Mouse (Mus musculus): Measurements from ENCODE around the gene Cdc37. TPM values are rescaled to one million over a fixed set of nuclear protein-coding genes. Genes with fewer than 3 reads are reported as not detected.
A peak's percentile ranks its signal among the peaks of the same experiment; 100 is the strongest.

Cdc37 gene
- polyA plus RNA-seq, 1 experiment from 2014 or later = 357 TPM

DNA sequence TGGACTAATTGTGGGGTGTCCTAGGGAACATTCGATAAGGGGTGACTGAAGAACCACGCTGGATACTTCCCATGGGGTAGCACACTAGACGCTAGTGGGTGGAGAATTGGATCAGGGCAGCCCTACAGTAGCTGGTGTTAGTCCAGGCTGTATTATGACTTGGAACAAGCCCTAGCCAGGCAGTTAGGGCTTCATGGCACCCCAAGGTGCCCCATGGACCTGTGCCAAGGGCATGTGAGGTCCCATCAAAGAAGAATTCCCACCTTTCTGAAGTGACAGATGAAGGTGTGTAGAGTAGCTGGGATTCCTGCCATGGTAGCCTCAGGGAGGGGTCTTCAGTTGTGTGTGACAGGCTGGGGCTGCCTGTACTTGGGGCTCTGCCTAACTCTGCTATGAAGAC lies 16.7 kb upstream of the Cdc37 start:
- Histone ChIP-seq H3K9me3 (no peaks in the 10 kb centered on the region), H3K9ac (replicated peaks) (no peak overlapping the region), H3K27ac (no peak overlapping the region), H3K4me3 (replicated peaks) (peak overlapping the region; percentile 53), H3K4me2 (peak overlapping the region; percentile 91), H3K4me1 (replicated peaks) (peaks cover 49% of the 10 kb centered on the region), H3K27me3 (peaks cover 58% of the 10 kb centered on the region), H3K36me3 (no peaks in the 10 kb centered on the region)
- ATAC-seq (ENCODE audit: insufficient number of reproducible peaks, insufficient read depth, low FRiP score, low TSS enrichment, low read depth) = no peak; the same call in 1 of the 2 replicates
- WGBS = 25% methylated on average over 3 of the region's 3 CpGs

DNA sequence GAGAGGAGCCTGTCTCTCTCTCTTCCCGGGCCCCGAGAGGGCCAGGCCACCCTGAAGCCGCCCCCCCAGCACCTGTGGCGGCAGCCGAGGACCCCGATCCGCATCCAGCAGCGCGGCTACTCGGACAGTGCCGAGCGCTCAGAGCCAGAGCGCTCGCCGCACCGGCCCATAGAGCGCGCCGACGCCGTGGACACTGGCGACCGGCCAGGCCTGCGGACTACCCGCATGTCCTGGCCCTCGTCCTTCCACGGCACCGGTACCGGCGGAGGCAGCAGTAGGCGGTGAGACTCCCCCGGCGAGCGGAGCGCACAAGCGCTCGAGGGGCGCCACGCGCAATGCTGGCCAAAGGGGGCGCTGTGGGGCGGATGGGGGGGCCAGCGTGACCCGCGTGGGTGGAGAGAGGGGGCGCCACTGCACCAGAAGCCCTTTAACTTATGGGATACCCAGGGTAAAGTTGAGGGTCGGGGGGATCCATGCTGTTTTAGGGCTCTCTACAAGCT lies 16.2 kb upstream of the Cdc37 start:
- Histone ChIP-seq H3K4me1 (replicated peaks) (peaks cover 53% of the 10 kb centered on the region), H3K9ac (replicated peaks) (peak overlapping the region; percentile 50), H3K4me3 (replicated peaks) (peak overlapping the region; percentile 53), H3K27me3 (peaks cover 63% of the 10 kb centered on the region), H3K36me3 (no peaks in the 10 kb centered on the region), H3K4me2 (peak overlapping the region; percentile 91), H3K27ac (no peak overlapping the region), H3K9me3 (no peaks in the 10 kb centered on the region)
- ATAC-seq (ENCODE audit: insufficient number of reproducible peaks, insufficient read depth, low FRiP score, low TSS enrichment, low read depth) = no peak
- WGBS = 1% methylated on average over 47 of the region's 47 CpGs

DNA sequence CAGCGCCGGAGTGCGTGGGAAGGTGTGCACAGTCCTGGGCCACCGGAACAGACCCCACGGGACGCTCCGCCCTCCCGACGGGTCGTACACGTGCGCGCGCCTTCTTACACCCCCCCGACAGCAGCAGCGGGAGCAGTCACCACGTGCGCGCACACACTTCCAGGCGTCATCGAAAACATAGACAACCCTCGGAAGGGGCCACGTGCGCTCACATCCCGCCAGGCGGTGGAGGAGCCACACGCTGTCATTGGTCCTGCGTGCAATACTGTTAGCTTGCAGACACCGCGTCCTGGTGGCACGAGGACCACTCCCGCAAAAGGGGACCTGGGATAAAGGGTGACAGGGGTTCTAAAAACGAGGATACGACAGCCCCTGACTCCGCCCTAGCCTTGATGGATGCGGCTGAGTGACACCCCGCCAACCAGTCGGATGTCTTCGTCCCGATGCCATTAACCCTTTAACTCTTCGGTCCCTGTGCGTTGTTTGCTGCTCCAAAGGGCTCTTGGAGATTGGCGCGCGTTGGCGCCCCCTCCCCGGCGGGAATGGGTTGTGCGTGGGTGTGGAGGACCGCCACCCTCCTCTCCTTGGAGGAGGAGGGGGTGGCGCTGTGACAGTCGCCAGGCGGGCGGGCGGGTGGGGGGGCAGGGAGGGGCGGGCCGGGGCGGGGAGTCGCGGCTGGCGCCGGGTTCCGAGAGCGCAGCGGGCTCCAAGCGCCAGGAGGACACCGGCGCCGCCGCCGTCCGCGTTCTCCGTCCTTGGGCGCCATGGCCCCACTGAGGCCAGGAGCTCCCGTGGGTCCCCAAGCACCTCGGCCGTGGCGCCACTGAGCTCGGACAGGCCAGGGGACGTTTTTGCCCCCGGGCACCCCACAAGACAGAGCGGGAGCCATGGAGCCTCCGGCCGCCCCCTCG lies 15.5 kb upstream of the Cdc37 start, which contains the start of gene Pde4a:
Pde4a (plus strand) TSS at position 674 of the 911 bp plus-strand sequence.
- WGBS = 1% methylated on average over 70 of the region's 86 CpGs
- Histone ChIP-seq H3K4me3 (replicated peaks) (peak within 1 kb of the TSS; percentile 53), H3K4me2 (peak within 1 kb of the TSS; percentile 91), H3K9ac (replicated peaks) (peak within 1 kb of the TSS; percentile 50), H3K9me3 (no peaks in the 10 kb centered on the region), H3K27me3 (peaks cover 67% of the 10 kb centered on the region), H3K27ac (no peak within 1 kb of the TSS), H3K4me1 (replicated peaks) (peaks cover 57% of the 10 kb centered on the region), H3K36me3 (no peaks in the 10 kb centered on the region)
- no peak for ATAC-seq (ENCODE audit: insufficient number of reproducible peaks, insufficient read depth, low FRiP score, low TSS enrichment, low read depth)

DNA sequence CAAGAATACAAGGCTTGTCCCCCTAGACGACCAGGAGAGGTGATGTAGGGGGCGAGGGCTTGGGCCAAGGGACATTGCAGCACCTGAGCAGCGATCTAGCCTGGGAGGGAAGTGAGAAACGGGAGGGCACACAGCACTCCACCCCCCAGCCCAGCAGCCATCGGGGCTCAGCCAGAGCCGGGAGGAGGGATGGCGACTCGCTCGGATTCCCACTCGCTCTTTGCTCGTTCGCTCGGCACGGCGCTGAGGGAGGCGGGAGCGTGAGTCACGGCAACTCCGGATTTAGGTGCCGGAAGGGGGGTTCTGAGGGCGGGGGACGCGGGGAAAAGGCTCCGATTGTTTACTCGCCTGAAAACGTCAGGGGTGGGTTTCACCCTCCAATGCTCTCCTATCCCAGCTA lies 14.3 kb upstream of the Cdc37 start:
- no peak for ATAC-seq (ENCODE audit: insufficient number of reproducible peaks, insufficient read depth, low FRiP score, low TSS enrichment, low read depth)
- Histone ChIP-seq H3K9me3 (no peaks in the 10 kb centered on the region), H3K27ac (no peak overlapping the region), H3K27me3 (peaks cover 67% of the 10 kb centered on the region), H3K4me3 (replicated peaks) (peak overlapping the region; percentile 53), H3K36me3 (no peaks in the 10 kb centered on the region), H3K9ac (replicated peaks) (0 out of 2 replicates have a peak overlapping the region, but pooled peaks have one; percentile 32), H3K4me2 (peak overlapping the region; percentile 48), H3K4me1 (replicated peaks) (peaks cover 57% of the 10 kb centered on the region)
- 2% methylated on average over 26 of the region's 26 CpGs for WGBS

DNA sequence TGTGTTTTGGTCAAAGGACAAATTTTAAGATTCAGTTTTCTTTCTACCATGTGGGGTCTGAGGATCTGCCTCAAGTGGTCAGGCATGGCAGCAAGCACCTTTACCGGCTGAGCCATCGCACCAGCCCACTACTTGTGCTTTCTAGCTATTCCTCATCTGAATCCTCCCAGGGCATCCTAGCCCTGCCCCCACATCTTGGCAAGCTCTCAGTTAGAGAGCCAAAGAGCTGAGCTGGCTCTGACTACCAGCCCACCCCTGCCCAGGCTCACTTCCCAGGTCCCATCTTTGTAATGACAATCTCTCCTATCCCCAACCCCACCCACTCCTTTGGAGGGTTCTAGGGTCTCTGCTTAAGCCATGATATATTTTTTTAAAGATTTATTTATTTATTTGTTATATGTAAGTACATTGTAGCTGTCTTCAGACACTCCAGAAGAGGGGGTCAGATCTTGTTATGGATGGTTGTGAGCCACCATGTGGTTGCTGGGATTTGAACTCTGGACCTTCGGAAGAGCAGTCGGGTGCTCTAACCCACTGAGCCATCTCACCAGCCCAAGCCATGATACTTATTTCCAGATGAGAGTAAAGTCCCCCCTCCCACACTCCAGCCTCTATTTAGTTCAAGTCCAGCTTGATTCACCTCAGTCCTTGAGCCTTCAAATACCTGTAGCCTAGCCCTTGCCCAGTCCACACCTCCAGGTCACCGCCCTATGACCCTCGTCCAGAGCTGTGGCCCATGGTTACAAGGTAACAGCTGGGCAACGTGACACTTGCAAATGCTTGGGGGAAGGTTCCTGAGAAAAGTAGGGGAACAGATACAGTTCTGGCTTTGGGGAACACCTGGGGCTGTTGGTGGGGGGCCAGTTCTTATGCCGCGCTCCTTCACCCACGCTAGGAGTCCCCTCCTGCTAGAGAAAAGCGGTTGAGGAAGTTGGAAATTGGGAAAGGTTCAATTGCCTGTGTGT lies 13.6 kb upstream of the Cdc37 start:
- Histone ChIP-seq H3K27ac (no peak overlapping the region), H3K9me3 (0 out of 2 replicates have a peak, but pooled peaks cover 1% of the 10 kb centered on the region), H3K4me2 (peak overlapping the region; percentile 48), H3K9ac (replicated peaks) (no peak overlapping the region), H3K4me1 (replicated peaks) (peaks cover 52% of the 10 kb centered on the region), H3K4me3 (replicated peaks) (peak overlapping the region; percentile 53), H3K27me3 (peaks cover 67% of the 10 kb centered on the region), H3K36me3 (no peaks in the 10 kb centered on the region)
- whole genome bisulfite sequencing = 34% methylated on average over 11 of the region's 11 CpGs
- no peak for ATAC-seq (ENCODE audit: insufficient number of reproducible peaks, insufficient read depth, low FRiP score, low TSS enrichment, low read depth)

DNA sequence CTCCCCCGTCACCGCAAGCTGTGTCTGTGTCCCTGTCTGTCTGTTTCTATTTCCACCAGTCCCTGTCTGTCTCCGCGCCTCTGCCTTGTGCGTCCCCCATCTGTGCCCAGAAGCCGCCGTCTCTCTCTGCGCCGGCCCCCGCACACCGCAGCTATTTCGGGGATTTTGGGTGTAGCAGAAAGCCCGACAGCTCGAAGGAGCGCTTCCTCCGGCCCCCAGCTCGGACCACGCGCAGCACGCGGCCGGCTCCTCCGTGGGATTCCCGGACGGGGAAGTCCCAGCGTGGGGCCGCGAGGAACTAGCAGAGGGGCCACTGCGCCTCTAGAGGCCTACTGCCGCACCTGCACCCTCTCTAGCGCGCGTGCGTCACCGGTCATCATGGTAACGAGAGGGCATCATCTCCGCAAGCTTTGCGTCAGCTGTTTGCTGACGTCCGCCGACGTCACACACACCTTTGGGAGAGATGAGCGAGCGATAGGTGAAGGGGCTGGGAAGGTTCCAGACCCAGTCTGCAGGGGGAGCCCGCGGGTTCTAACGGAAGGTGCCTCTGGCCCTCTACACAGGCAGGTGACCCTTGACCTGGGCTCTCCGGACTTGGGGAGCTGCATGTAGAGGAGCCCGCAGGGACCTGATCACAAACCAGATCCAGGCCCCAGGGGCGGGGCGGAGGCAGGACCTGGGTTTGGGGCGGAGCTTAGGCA lies 11.6 kb upstream of the Cdc37 start:
- H3K9ac ChIP-seq (replicated peaks) = peak overlapping the region; percentile 76
- H3K9me3 ChIP-seq = peaks cover 7% of the 10 kb centered on the region; the same call in 1 of the 2 replicates
- no peaks in the 10 kb centered on the region for H3K36me3 ChIP-seq
- H3K27me3 ChIP-seq = peaks cover 58% of the 10 kb centered on the region
- 0 out of 2 replicates have a peak, but pooled peaks have one; percentile 8 for ATAC-seq (ENCODE audit: insufficient number of reproducible peaks, insufficient read depth, low FRiP score, low TSS enrichment, low read depth)
- WGBS = under 1% methylated on average over 52 of the region's 52 CpGs
- peaks cover 33% of the 10 kb centered on the region for H3K4me1 ChIP-seq (replicated peaks)
- peak overlapping the region; percentile 58 for H3K4me3 ChIP-seq (replicated peaks)
- no peak overlapping the region for H3K27ac ChIP-seq
- H3K4me2 ChIP-seq = peak overlapping the region; percentile 84

DNA sequence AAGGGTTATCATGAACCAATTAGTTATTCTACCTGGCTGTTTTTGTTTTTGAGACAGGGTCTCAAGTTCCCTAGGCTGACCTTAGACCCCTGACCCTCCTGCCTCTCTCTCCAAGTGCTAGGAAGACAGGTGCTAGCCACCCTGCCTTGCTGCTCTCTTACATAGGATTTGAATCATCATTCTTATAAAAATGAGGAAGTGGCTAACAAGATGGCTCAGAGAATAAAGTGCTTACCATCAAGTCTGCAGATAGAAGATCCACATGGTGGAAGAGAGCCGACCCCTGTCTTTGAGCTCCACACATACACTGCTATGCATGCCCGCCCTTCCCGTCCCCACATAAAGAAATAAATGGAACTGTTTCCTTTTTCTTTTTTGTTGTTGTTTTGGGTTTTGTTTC lies 5.0 kb upstream of the Cdc37 start:
- WGBS = 84% methylated on average over 3 of the region's 3 CpGs
- no peak overlapping the region for H3K9ac ChIP-seq (replicated peaks)
- no peak for ATAC-seq (ENCODE audit: insufficient number of reproducible peaks, insufficient read depth, low FRiP score, low TSS enrichment, low read depth)
- no peaks in the 10 kb centered on the region for H3K27me3 ChIP-seq
- H3K4me3 ChIP-seq (replicated peaks) = no peak overlapping the region
- H3K9me3 ChIP-seq = peaks cover 7% of the 10 kb centered on the region; the same call in 1 of the 2 replicates
- H3K27ac ChIP-seq = no peak overlapping the region
- H3K4me2 ChIP-seq = no peak overlapping the region
- no peaks in the 10 kb centered on the region for H3K36me3 ChIP-seq
- H3K4me1 ChIP-seq (replicated peaks) = peaks cover 23% of the 10 kb centered on the region

DNA sequence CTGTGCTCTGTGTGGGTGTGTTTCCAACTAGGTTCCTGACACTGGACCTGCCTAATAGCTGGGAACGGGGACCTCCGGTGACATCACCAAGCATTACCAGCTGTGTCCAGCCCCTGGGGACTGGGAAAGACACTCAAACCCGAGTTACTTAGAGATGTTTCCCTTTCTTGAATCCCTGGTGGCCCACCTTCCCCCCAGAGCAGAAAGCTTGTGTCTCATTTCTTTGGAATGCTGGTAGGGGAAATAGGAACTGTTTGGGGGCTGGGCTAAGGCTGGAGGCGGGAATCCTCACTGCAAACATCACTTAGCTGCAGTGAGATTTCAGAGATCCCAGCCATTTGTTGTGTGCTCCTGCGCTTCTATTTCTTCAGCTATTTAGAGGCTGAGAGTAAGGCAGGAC lies 4.1 kb upstream of the Cdc37 start:
- H3K27me3 ChIP-seq = no peaks in the 10 kb centered on the region
- H3K27ac ChIP-seq = peak overlapping the region; percentile 72
- peak overlapping the region; percentile 75 for H3K4me2 ChIP-seq
- ATAC-seq (ENCODE audit: insufficient number of reproducible peaks, insufficient read depth, low FRiP score, low TSS enrichment, low read depth) = no peak
- peak overlapping the region; percentile 39 for H3K4me3 ChIP-seq (replicated peaks)
- 7% methylated on average over 5 of the region's 5 CpGs for WGBS
- H3K4me1 ChIP-seq (replicated peaks) = peaks cover 25% of the 10 kb centered on the region
- H3K9ac ChIP-seq (replicated peaks) = peak overlapping the region; percentile 57; the same call in 1 of the 2 replicates
- H3K9me3 ChIP-seq = peaks cover 7% of the 10 kb centered on the region; the same call in 1 of the 2 replicates
- no peaks in the 10 kb centered on the region for H3K36me3 ChIP-seq

DNA sequence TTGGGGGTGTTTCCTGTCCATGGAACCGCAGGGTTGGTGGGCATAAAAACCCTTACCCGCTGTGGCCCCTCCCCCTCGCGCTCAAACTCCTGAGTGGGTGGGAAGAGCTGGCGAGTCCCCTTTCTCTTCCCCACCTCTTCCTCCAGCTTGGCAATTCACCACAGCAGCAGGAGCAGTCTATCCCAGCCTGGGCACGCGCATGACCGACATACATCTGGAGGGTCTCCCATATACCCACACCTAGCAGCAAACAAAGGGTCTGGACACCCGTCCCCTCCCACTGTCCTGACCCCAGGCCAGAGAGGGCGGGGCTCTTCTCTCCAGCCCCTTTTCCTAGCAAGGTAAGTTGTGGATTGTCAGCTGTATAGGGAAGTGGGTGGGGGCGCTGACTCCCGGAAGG lies 3.5 kb upstream of the Cdc37 start:
- H3K4me1 ChIP-seq (replicated peaks) = peaks cover 30% of the 10 kb centered on the region
- H3K27me3 ChIP-seq = no peaks in the 10 kb centered on the region
- WGBS = 8% methylated on average over 12 of the region's 12 CpGs
- H3K4me3 ChIP-seq (replicated peaks) = peak overlapping the region; percentile 39
- H3K27ac ChIP-seq = peak overlapping the region; percentile 72
- H3K36me3 ChIP-seq = no peaks in the 10 kb centered on the region
- peak overlapping the region; percentile 75 for H3K4me2 ChIP-seq
- peak overlapping the region; percentile 57 for H3K9ac ChIP-seq (replicated peaks)
- peaks cover 6% of the 10 kb centered on the region; the same call in 1 of the 2 replicates for H3K9me3 ChIP-seq
- ATAC-seq (ENCODE audit: insufficient number of reproducible peaks, insufficient read depth, low FRiP score, low TSS enrichment, low read depth) = no peak

DNA sequence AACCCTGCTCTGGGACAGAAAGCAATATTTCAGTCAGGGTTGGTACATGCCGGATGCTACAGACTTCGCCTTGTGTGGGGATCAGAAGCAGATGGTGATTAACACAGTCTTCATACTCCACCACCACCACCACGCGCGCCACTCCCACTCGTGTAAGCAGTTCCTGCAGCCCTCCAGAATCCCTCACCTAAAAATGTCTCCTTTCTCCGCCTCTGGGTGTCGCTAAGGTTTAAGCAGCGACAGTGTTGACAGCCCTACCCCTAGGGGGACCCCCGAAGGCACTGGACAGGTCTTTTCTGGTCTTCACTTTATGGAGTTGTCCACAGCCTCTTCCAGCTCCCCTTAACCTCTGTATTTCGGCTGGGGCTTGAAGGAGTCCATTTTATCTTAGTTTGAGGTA lies 2.9 kb upstream of the Cdc37 start:
- no peaks in the 10 kb centered on the region for H3K9me3 ChIP-seq
- H3K4me1 ChIP-seq (replicated peaks) = peaks cover 36% of the 10 kb centered on the region
- H3K4me2 ChIP-seq = peak overlapping the region; percentile 75
- no peaks in the 10 kb centered on the region for H3K27me3 ChIP-seq
- 3% methylated on average over 11 of the region's 11 CpGs for WGBS
- ATAC-seq (ENCODE audit: insufficient number of reproducible peaks, insufficient read depth, low FRiP score, low TSS enrichment, low read depth) = no peak
- H3K36me3 ChIP-seq = peaks cover 1% of the 10 kb centered on the region; the same call in 1 of the 2 replicates
- H3K4me3 ChIP-seq (replicated peaks) = peak overlapping the region; percentile 39
- 0 out of 2 replicates have a peak overlapping the region, but pooled peaks have one; percentile 72 for H3K27ac ChIP-seq
- H3K9ac ChIP-seq (replicated peaks) = 0 out of 2 replicates have a peak overlapping the region, but pooled peaks have one; percentile 57

All from limb, embryonic 12.5 days (tissue).